Mouse (Mus musculus) retina, postnatal 1 day (tissue): ENCODE data around the gene Sestd1.
A peak's percentile ranks its signal among the peaks of the same experiment; 100 is the strongest.

ENCODE experiments used
- DNase-seq: peaks from one replicate; pipeline ENCODE4 v3.0.0-alpha.2; 2012

Gene Sestd1

GRCm38 (mm10) chr2:77270136-77270535 lies 10.3 kb downstream of the Sestd1 start:
- DNase-seq = no peak

- DNase-seq = no peak
Observed at GRCm38 (mm10) chr2:77268612-77269239, 11.7 kb downstream of the Sestd1 start.

GRCm38 (mm10) chr2:77266931-77267330 lies 13.5 kb downstream of the Sestd1 start:
- DNase-seq = no peak

GRCm38 (mm10) chr2:77266011-77266410 lies 14.4 kb downstream of the Sestd1 start:
- DNase-seq = no peak

- no peak for DNase-seq
Observed at GRCm38 (mm10) chr2:77265301-77265700, 15.1 kb downstream of the Sestd1 start.

- no peak for DNase-seq
Observed at GRCm38 (mm10) chr2:77264550-77264949, 15.8 kb downstream of the Sestd1 start.

GRCm38 (mm10) chr2:77263477-77264435 lies 16.6 kb downstream of the Sestd1 start:
- no peak for DNase-seq

- DNase-seq = peak; percentile 37
Observed at GRCm38 (mm10) chr2:77260134-77260533, 20.3 kb downstream of the Sestd1 start.

- DNase-seq = no peak
Observed at GRCm38 (mm10) chr2:77253227-77253626, 27.2 kb downstream of the Sestd1 start.

- DNase-seq = no peak
Observed at GRCm38 (mm10) chr2:77251736-77252135, 28.7 kb downstream of the Sestd1 start.

- peak; percentile 84 for DNase-seq
Observed at GRCm38 (mm10) chr2:77249771-77250681, 30.4 kb downstream of the Sestd1 start.

GRCm38 (mm10) chr2:77248416-77248815 lies 32.0 kb downstream of the Sestd1 start:
- no peak for DNase-seq

GRCm38 (mm10) chr2:77247200-77247830 lies 33.1 kb downstream of the Sestd1 start:
- no peak for DNase-seq

- DNase-seq = no peak
Observed at GRCm38 (mm10) chr2:77245806-77246205, 34.6 kb downstream of the Sestd1 start.

GRCm38 (mm10) chr2:77242248-77242647 lies 38.1 kb downstream of the Sestd1 start:
- no peak for DNase-seq

GRCm38 (mm10) chr2:77238607-77239006 lies 41.8 kb downstream of the Sestd1 start:
- DNase-seq = no peak

- DNase-seq = no peak
Observed at GRCm38 (mm10) chr2:77238046-77238445, 42.3 kb downstream of the Sestd1 start.

- no peak for DNase-seq
Observed at GRCm38 (mm10) chr2:77236860-77237259, 43.5 kb downstream of the Sestd1 start.

- no peak for DNase-seq
Observed at GRCm38 (mm10) chr2:77235896-77236295, 44.5 kb downstream of the Sestd1 start.

- DNase-seq = no peak
Observed at GRCm38 (mm10) chr2:77232604-77233003, 47.8 kb downstream of the Sestd1 start.

- DNase-seq = peak; percentile 41
Observed at GRCm38 (mm10) chr2:77220960-77221359, 59.4 kb downstream of the Sestd1 start.

GRCm38 (mm10) chr2:77212885-77213284 lies 67.5 kb downstream of the Sestd1 start:
- no peak for DNase-seq
